14 mouse cellular contexts compared by ENCODE assay signal in genomic region chr3:105481419-105481818, GRCm38 (mm10). TPM values are rescaled to one million over a fixed set of nuclear protein-coding genes. Genes with fewer than 3 reads are reported as not detected.
DNase-seq lines count a peak whose midpoint lies in the region; ATAC-seq and TF ChIP-seq lines count a peak whose summit lies in the region.
"Had no signal": no experiment of that assay in that cellular context is flagged by ENCODE, and none has a peak within 500 bp of the region (broad histone marks: within the 10 kb centered on the region; RNA-seq: fewer than 3 reads in every experiment).

No protein-coding gene starts in this region.

- ATAC-seq in forebrain, postnatal 0 days, result peak; percentile 75

- peak overlapping the region; percentile 11; the same call in 1 of the 2 replicates for H3K4me2 ChIP-seq in forebrain, postnatal 0 days (ENCODE audit: low read depth)
- H3K4me2 ChIP-seq: heart, embryonic 15.5 days; kidney, embryonic 15.5 days had no signal

- H3K9me3 ChIP-seq in forebrain, postnatal 0 days (ENCODE audit: low read length), result no peaks in the 10 kb centered on the region
- H3K9me3 ChIP-seq: heart, embryonic 15.5 days; kidney, embryonic 15.5 days had no signal

- no peaks in the 10 kb centered on the region for H3K27me3 ChIP-seq in forebrain, postnatal 0 days (ENCODE audit: insufficient read depth, low read length)

- 29% methylated on average over 8 of the region's 8 CpGs for WGBS in forebrain, postnatal 0 days

- H3K36me3 ChIP-seq in forebrain, postnatal 0 days (ENCODE audit: insufficient read depth), result no peaks in the 10 kb centered on the region
- H3K36me3 ChIP-seq: heart, embryonic 15.5 days; kidney, embryonic 15.5 days had no signal

- no peak for TF ChIP-seq CTCF in forebrain, postnatal 0 days (IDR thresholded peaks at IDR 0.05; ENCODE audit: low read depth)

- intact Hi-C loops in left cerebral cortex, postnatal 14 days (cut with DNase I), result no loop called here
- intact Hi-C loops in left cerebral cortex, postnatal 10 days (cut with DNase I), result no loop called here

- peak; percentile 15 for DNase-seq in cerebellum, adult 9-11 months
- no peak for DNase-seq in cerebellum, postnatal 10 days
- DNase-seq in left cerebral cortex, postnatal 14 days (ENCODE audit: low spot score in 2 of 2), result peak; percentile 24 to 31
- DNase-seq in left cerebral cortex, postnatal 10 days (ENCODE audit: extremely low spot score in 1 of 2, low spot score in 2 of 2), result no peak
- DNase-seq in forebrain, postnatal 0 days, result peak; percentile 55
- peak; percentile 61 for DNase-seq in layer of hippocampus, adult 9-11 months
- no peak for DNase-seq in cerebellum, adult 8-10 months
- no peak for DNase-seq in spleen, postnatal 4 days (ENCODE audit: low spot score in 2 of 2)
- DNase-seq: adrenal gland, postnatal 10 days; cerebellum, postnatal 14 days had no signal

- peak overlapping the region; percentile 2 for H3K27ac ChIP-seq in forebrain, postnatal 0 days (ENCODE audit: low read depth, low read length)
- H3K27ac ChIP-seq: heart, embryonic 15.5 days; kidney, embryonic 15.5 days; left cerebral cortex, adult 2 months had no signal

- peaks cover 14% of the 10 kb centered on the region for H3K4me1 ChIP-seq in forebrain, postnatal 0 days (ENCODE audit: insufficient read depth)
- H3K4me1 ChIP-seq: heart, embryonic 15.5 days had no signal

- no peak overlapping the region for H3K9ac ChIP-seq in forebrain, postnatal 0 days
- H3K9ac ChIP-seq: heart, embryonic 15.5 days; kidney, embryonic 15.5 days had no signal

- no peak overlapping the region for H3K4me3 ChIP-seq in forebrain, postnatal 0 days (ENCODE audit: low read depth, low read length)
- H3K4me3 ChIP-seq: heart, embryonic 15.5 days; kidney, embryonic 15.5 days; left cerebral cortex, adult 2 months had no signal

RNA-seq across cellular contexts. Expression of gene Kcnd3, which starts 29.3 kb away (rescaled TPM):
- total RNA-seq in left cerebral cortex, postnatal 14 days (2021), result 10 to 100 TPM; 33.6 to 40.8 TPM
- total RNA-seq in left cerebral cortex, postnatal 10 days (2021), result 10 to 100 TPM; 31.5 to 36.4 TPM
- 34.8 and 48.9 TPM in 2 replicates for total RNA-seq in forebrain, postnatal 0 days (2014; rRNA removed)
- 4.4 and 7.5 TPM in 2 replicates for polyA plus RNA-seq in forebrain, postnatal 0 days (2015; fragmentation: Nextera tagmentation; extraction: Ambion mirVana)
- total RNA-seq: granulocyte monocyte progenitor cell, adult 5-6 weeks had no signal

Comparison
In these comparisons a context has a peak if more than half of its experiments do, and no peak if none do; other contexts are left out.
1. DNase-seq: peak in cerebellum, adult 9-11 months (single experiment), left cerebral cortex, postnatal 14 days (2 of 2), forebrain, postnatal 0 days (single experiment) and layer of hippocampus, adult 9-11 months (single experiment); none in cerebellum, postnatal 10 days (0 of 2), left cerebral cortex, postnatal 10 days (0 of 2), cerebellum, adult 8-10 months (single experiment) and spleen, postnatal 4 days (0 of 2).